Mouse (Mus musculus): ENCODE data around the gene Phactr4. TPM values are rescaled to one million over a fixed set of nuclear protein-coding genes. Genes with fewer than 3 reads are reported as not detected.

Gene Phactr4
- total and polyA plus RNA-seq, 2 experiments, result 6.6 to 8.0 TPM

GRCm38 (mm10) chr4:132328391-132328982 lies 93.8 kb downstream of the Phactr4 start:
- TF ChIP-seq CTCF (IDR thresholded peaks at IDR 0.05; ENCODE audit: low read depth, low read length), result no peak
- TF ChIP-seq POLR2A (IDR thresholded peaks at IDR 0.05; ENCODE audit: extremely low read depth, insufficient read depth, low read length), result no peak
- no peak overlapping the region for H3K27ac ChIP-seq (replicated peaks; ENCODE audit: insufficient read depth, low read depth, low read length)
- no peaks in the 10 kb centered on the region for H3K27me3 ChIP-seq (ENCODE audit: control insufficient read depth, insufficient read depth, low read length)
- 0 out of 2 replicates have a peak, but pooled peaks cover 6% of the 10 kb centered on the region for H3K79me2 ChIP-seq (ENCODE audit: control insufficient read depth, insufficient read depth, low read length)
- H3K9ac ChIP-seq (ENCODE audit: low read depth, low read length), result peak overlapping the region; percentile 91; the same call in 1 of the 2 replicates
- no peak for DNase-seq (ENCODE audit: extremely low read depth, low read depth, low spot score)
- H3K4me1 ChIP-seq (ENCODE audit: control insufficient read depth, insufficient read depth, low read length), result peaks cover 8% of the 10 kb centered on the region
- peak overlapping the region; percentile 81; the same call in 1 of the 2 replicates for H3K4me3 ChIP-seq (ENCODE audit: insufficient read depth, low read depth, low read length)
- H3K36me3 ChIP-seq (ENCODE audit: control insufficient read depth, insufficient read depth, low read length), result peaks cover 5% of the 10 kb centered on the region; the same call in 1 of the 2 replicates
- 69% methylated on average over 14 of the region's 14 CpGs for WGBS

GRCm38 (mm10) chr4:132326481-132326880 lies 95.8 kb downstream of the Phactr4 start:
- peaks cover 8% of the 10 kb centered on the region for H3K4me1 ChIP-seq (ENCODE audit: control insufficient read depth, insufficient read depth, low read length)
- no peak for TF ChIP-seq CTCF (IDR thresholded peaks at IDR 0.05; ENCODE audit: low read depth, low read length)
- no peak for TF ChIP-seq POLR2A (IDR thresholded peaks at IDR 0.05; ENCODE audit: extremely low read depth, insufficient read depth, low read length)
- H3K4me3 ChIP-seq (ENCODE audit: insufficient read depth, low read depth, low read length), result no peak overlapping the region
- 0 out of 2 replicates have a peak, but pooled peaks cover 6% of the 10 kb centered on the region for H3K79me2 ChIP-seq (ENCODE audit: control insufficient read depth, insufficient read depth, low read length)
- H3K36me3 ChIP-seq (ENCODE audit: control insufficient read depth, insufficient read depth, low read length), result peaks cover 7% of the 10 kb centered on the region; the same call in 1 of the 2 replicates
- no peaks in the 10 kb centered on the region for H3K27me3 ChIP-seq (ENCODE audit: control insufficient read depth, insufficient read depth, low read length)
- H3K9ac ChIP-seq (ENCODE audit: low read depth, low read length), result no peak overlapping the region
- DNase-seq (ENCODE audit: extremely low read depth, low read depth, low spot score), result no peak
- WGBS, result 83% methylated on average over 5 of the region's 5 CpGs
- H3K27ac ChIP-seq (replicated peaks; ENCODE audit: insufficient read depth, low read depth, low read length), result no peak overlapping the region

- peaks cover 32% of the 10 kb centered on the region for H3K36me3 ChIP-seq (ENCODE audit: control insufficient read depth, insufficient read depth, low read length)
- WGBS, result 89% methylated on average over 8 of the region's 8 CpGs
Observed at GRCm38 (mm10) chr4:132315711-132316110, 106.6 kb downstream of the Phactr4 start.

GRCm38 (mm10) chr4:132312627-132313026 lies 109.7 kb downstream of the Phactr4 start:
- Histone ChIP-seq H3K79me2 (ENCODE audit: control insufficient read depth, insufficient read depth, low read length) (peaks cover 3% of the 10 kb centered on the region; the same call in 1 of the 2 replicates), H3K27me3 (ENCODE audit: control insufficient read depth, insufficient read depth, low read length) (no peaks in the 10 kb centered on the region), H3K36me3 (ENCODE audit: control insufficient read depth, insufficient read depth, low read length) (peaks cover 31% of the 10 kb centered on the region), H3K4me1 (ENCODE audit: control insufficient read depth, insufficient read depth, low read length) (peaks cover 5% of the 10 kb centered on the region; the same call in 1 of the 2 replicates), H3K4me3 (ENCODE audit: insufficient read depth, low read depth, low read length) (no peak overlapping the region), H3K9ac (ENCODE audit: low read depth, low read length) (no peak overlapping the region), H3K27ac (replicated peaks; ENCODE audit: insufficient read depth, low read depth, low read length) (no peak overlapping the region)
- DNase-seq (ENCODE audit: extremely low read depth, low read depth, low spot score), result no peak
- no peak for TF ChIP-seq POLR2A (IDR thresholded peaks at IDR 0.05; ENCODE audit: extremely low read depth, insufficient read depth, low read length)
- TF ChIP-seq CTCF (IDR thresholded peaks at IDR 0.05; ENCODE audit: low read depth, low read length), result no peak
- 91% methylated on average over 5 of the region's 5 CpGs for WGBS

More at GRCm38 (mm10) chr4:132315711-132316110, 106.6 kb downstream of the Phactr4 start:
- TF ChIP-seq POLR2A (IDR thresholded peaks at IDR 0.05; ENCODE audit: extremely low read depth, insufficient read depth, low read length) (no peak), CTCF (IDR thresholded peaks at IDR 0.05; ENCODE audit: low read depth, low read length) (no peak)
- Histone ChIP-seq H3K4me3 (ENCODE audit: insufficient read depth, low read depth, low read length) (no peak overlapping the region), H3K4me1 (ENCODE audit: control insufficient read depth, insufficient read depth, low read length) (no peaks in the 10 kb centered on the region), H3K27ac (replicated peaks; ENCODE audit: insufficient read depth, low read depth, low read length) (no peak overlapping the region), H3K9ac (ENCODE audit: low read depth, low read length) (no peak overlapping the region), H3K27me3 (ENCODE audit: control insufficient read depth, insufficient read depth, low read length) (no peaks in the 10 kb centered on the region), H3K79me2 (ENCODE audit: control insufficient read depth, insufficient read depth, low read length) (no peaks in the 10 kb centered on the region)
- DNase-seq (ENCODE audit: extremely low read depth, low read depth, low spot score), result no peak

DNA sequence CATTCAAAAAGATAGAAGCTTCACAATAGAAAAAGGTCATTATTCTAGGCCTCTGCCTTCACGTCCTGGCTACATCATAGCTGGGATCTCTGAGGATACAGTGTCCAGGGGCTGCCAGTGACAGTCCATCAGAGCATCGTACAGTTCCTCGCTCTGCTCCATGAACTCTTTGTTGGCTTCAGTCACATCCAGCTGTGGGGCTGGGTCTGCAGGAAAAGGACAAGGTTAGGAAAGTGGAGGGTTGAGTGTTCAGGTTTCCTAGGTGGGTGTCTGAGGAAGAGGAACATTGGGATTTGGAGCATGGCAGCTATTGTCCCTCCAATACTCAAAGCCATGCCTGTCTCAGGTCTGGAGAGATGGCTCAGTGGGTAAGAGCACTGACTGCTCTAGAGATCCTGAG lies 110.5 kb downstream of the Phactr4 start:
- Histone ChIP-seq H3K4me1 (ENCODE audit: control insufficient read depth, insufficient read depth, low read length) (peaks cover 5% of the 10 kb centered on the region; the same call in 1 of the 2 replicates), H3K27ac (replicated peaks; ENCODE audit: insufficient read depth, low read depth, low read length) (no peak overlapping the region), H3K79me2 (ENCODE audit: control insufficient read depth, insufficient read depth, low read length) (peaks cover 3% of the 10 kb centered on the region; the same call in 1 of the 2 replicates), H3K27me3 (ENCODE audit: control insufficient read depth, insufficient read depth, low read length) (no peaks in the 10 kb centered on the region), H3K36me3 (ENCODE audit: control insufficient read depth, insufficient read depth, low read length) (peaks cover 28% of the 10 kb centered on the region), H3K4me3 (ENCODE audit: insufficient read depth, low read depth, low read length) (no peak overlapping the region), H3K9ac (ENCODE audit: low read depth, low read length) (no peak overlapping the region)
- TF ChIP-seq CTCF (IDR thresholded peaks at IDR 0.05; ENCODE audit: low read depth, low read length), result no peak
- no peak for TF ChIP-seq POLR2A (IDR thresholded peaks at IDR 0.05; ENCODE audit: extremely low read depth, insufficient read depth, low read length)
- DNase-seq (ENCODE audit: extremely low read depth, low read depth, low spot score), result no peak
- WGBS, result 80% methylated on average over 3 of the region's 3 CpGs

DNA sequence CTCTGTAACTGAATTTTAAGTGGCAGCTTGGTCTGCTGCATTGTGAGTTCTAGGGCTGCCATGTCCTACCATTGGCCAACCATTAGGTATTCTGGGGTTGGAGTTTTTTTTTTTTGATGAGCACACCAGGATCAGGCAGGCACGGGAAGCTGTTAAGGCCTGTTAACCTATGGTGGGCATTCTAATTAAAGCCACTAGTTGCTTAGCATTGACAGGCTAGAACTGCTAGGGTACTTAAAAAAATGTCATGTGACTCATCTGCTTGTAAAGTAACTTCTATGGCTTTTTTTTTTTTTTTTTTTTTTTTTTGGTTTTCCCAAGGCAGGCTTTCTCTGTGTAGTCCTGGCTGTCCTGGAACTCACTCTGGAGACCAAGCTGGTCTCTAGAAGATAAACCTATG lies 111.1 kb downstream of the Phactr4 start:
- no peak overlapping the region for H3K27ac ChIP-seq (replicated peaks; ENCODE audit: insufficient read depth, low read depth, low read length)
- H3K27me3 ChIP-seq (ENCODE audit: control insufficient read depth, insufficient read depth, low read length), result no peaks in the 10 kb centered on the region
- TF ChIP-seq CTCF (IDR thresholded peaks at IDR 0.05; ENCODE audit: low read depth, low read length), result no peak
- TF ChIP-seq POLR2A (IDR thresholded peaks at IDR 0.05; ENCODE audit: extremely low read depth, insufficient read depth, low read length), result no peak
- H3K4me3 ChIP-seq (ENCODE audit: insufficient read depth, low read depth, low read length), result no peak overlapping the region
- H3K4me1 ChIP-seq (ENCODE audit: control insufficient read depth, insufficient read depth, low read length), result peaks cover 5% of the 10 kb centered on the region; the same call in 1 of the 2 replicates
- H3K79me2 ChIP-seq (ENCODE audit: control insufficient read depth, insufficient read depth, low read length), result peaks cover 3% of the 10 kb centered on the region; the same call in 1 of the 2 replicates
- peaks cover 28% of the 10 kb centered on the region for H3K36me3 ChIP-seq (ENCODE audit: control insufficient read depth, insufficient read depth, low read length)
- no peak for DNase-seq (ENCODE audit: extremely low read depth, low read depth, low spot score)
- H3K9ac ChIP-seq (ENCODE audit: low read depth, low read length), result no peak overlapping the region
- 88% methylated on average over 1 of the region's 1 CpGs for WGBS

All from liver, adult 2 months (tissue).